Mouse (Mus musculus) embryonic stem cell, embryonic (primary cell): Measurements from ENCODE around the gene Klkb1.
"Not testable (repeated sequence)": the region's sequence is repeated elsewhere in the genome, so short reads cannot be mapped to it uniquely, and the experiment has no call there.

Experiments used
- CTCF ChIA-PET, 4 experiments: fragments of 300-600 bp in 2 of 4; fragments of 350-600 bp in 2 of 4; sonication (Branson Sonifier 250); formaldehyde crosslinking; loops; one replicate each; lab custom pipeline; 2022; ENCODE audit warnings: inconsistent platforms in 2 of 4; lab: Charles Lee
- POLR2A ChIA-PET, 4 experiments: fragments of 300-600 bp in 2 of 4; fragments of 350-600 bp in 2 of 4; sonication (Branson Sonifier 250); formaldehyde crosslinking; loops; one replicate each; lab custom pipeline; 2022; ENCODE audit warnings: antibody characterized with exemption in 4 of 4, inconsistent platforms in 1 of 4; lab: Charles Lee

Klkb1 gene

DNA sequence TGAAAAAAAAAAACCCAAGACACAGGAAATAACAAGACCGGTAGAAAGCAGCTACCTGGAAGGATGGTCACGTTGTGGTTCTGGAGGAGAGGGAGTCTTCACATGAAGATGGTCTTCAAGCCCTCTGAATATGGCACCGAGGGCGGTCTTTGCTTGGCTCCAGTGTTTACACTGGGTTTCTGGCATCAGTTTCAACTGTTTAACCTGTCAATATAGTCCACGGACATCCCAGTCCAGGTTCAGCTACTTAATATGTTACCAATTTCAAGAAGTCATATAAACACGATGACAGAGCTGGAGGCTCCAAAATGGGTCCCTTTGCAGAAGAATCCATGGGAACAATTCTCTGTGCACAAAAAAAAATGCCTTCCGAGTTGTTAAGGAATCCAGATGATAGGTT is at the start of gene Klkb1:
Gene Klkb1 (minus strand): TSS at position 173 of the 400 bp plus-strand sequence.
- ChIA-PET CTCF (no interaction called here), POLR2A (no interaction called here)

DNA sequence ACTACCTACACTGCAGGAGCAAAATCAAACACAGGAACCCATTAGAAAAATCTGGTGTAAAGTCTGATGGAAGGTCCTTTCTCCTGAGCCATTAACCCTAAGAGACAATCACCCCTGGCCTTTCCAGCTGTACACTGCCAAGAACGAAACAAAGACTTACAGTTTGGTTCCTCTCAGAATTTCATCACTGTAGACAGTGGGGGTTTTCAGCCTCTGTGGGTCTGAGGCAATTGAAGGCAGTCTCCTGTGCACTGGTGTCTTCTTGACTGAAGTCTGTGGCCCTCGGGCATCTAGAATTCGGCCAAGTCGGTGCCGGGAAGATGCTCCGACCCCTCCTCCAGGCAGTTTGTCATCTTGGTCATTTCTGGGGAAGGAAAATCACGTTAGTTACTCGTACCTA is 49.6 kb upstream of the Klkb1 start:
- ChIA-PET CTCF (interaction anchor here (0.6 to 2.0 kb wide), 33 partner anchors 8 to 665 kb away, joined by 3 to 15 read pairs (median 4); partner anchors contain the start of genes Cyp4v3 (in 4 of the 4), Ccdc110 (in 2 of the 4) and Fam149a (in 1 of the 4)), POLR2A (no interaction called here)

DNA sequence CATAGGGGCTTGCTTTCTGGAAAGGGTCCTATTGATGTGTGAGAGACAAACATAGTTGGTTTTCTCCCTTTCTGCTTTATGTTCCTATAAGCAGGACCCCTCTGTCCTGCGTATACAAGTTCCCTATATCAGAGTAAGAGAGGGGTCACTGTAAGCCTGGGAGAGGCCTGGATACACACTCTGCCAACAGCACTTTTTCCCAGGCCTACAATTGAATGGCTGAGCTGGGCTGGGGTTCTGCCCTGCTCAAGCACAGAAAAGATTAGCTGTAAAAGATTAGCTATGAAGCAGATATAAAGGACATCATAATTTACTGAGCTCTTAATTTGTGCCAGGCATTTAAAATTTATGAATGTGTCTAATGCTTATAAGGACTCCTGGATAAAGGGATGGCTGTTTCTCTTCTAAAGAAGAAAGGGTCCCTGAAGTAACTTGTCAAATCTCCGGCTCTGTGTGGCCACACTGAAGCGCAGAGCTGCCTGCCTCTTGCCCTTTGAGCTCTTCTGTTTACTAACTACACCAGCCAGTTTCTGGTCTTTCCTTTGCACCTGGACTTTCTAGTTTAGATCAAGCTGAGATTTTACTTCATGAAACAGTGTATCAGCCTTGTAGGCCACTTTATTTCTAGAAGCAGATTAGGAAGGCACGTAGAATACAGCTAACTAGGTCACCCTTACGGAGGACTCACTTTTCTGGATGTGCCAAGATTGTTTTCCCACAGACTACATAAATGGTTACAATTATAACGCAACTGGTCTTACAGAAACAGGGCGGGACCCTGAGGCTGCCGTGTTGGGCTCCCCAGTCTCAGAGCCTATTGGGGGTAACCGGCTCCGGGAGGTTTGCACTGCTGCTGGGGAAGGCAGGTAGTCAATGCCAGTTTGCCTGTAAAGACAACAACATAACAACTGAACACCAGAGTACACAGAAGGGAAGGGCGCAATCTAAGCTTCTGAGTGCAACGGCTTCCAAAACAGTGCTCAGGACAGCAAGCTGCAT is 47.3 kb upstream of the Klkb1 start:
- ChIA-PET POLR2A (interaction anchor here in 1 of 4 experiments (0.6 kb wide), 1 partner anchor 37 kb away, joined by 3 read pairs; no protein-coding TSS in a partner anchor), CTCF (no interaction called here)

DNA sequence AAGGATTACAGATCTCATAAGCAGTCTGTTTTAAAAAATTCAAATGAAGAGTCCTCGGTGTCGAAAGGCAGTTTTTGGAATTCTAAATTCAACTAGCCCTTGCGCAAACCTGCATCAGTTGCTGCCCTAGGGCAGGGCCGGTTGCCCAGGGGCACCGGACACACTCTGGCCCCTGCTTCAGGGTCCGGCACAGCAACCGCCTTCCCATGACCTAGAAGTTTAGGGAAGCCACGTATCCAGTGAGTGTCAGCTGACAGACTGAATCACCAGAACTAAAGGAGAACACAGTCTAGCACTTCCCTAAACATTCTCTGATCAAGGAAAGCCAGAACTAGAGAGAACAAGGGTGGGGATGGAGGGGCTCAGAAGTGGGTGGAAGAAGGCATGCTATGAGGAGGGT is 38.8 kb upstream of the Klkb1 start:
- POLR2A ChIA-PET, result no interaction called here
- CTCF ChIA-PET, result interaction anchor here (1.2 to 2.5 kb wide), 5 partner anchors 11 to 97 kb away, joined by 3 to 13 read pairs (median 8); no protein-coding TSS in a partner anchor

DNA sequence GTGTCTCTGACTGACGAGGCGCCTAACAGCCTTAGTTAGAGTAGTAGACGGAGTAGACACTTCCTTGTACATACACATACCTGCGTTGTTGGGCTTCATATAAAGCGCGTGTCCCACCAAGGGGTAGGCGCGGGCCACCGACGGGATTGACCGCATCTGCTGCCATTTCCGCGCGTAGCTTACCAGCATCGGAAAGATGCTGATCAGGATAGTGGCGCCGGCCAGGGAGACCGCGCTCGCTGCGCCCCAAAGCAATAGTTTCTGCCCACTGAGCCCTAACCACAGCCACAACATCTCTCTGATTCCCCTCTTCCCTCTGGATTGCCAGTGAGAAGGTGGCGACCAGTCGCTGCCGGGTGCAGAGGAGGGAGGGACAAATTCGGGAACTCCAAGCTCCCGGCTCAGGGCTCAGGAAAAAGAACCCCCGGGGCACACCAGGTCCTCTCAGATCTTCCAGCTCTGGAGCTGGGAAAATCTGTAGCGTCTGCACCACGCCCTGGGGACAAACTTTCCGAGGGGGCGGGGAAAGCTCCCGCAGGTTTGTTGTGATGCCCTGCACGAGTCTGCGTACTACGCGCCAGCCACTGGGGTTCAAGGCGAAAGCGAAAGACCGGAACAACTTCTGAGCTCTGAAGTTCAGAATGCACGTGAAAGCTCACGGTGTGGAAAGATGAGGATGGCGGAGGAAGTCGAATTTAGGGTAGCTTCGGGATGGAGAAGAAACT is 38.2 kb upstream of the Klkb1 start, which contains the start of gene Cyp4v3:
Gene Cyp4v3 (minus strand): TSS at position 532 of the 725 bp plus-strand sequence.
- CTCF ChIA-PET, result interaction anchor here (1.2 to 2.5 kb wide), 5 partner anchors 12 to 96 kb away, joined by 3 to 13 read pairs (median 8); no protein-coding TSS in a partner anchor
- POLR2A ChIA-PET, result no interaction called here

DNA sequence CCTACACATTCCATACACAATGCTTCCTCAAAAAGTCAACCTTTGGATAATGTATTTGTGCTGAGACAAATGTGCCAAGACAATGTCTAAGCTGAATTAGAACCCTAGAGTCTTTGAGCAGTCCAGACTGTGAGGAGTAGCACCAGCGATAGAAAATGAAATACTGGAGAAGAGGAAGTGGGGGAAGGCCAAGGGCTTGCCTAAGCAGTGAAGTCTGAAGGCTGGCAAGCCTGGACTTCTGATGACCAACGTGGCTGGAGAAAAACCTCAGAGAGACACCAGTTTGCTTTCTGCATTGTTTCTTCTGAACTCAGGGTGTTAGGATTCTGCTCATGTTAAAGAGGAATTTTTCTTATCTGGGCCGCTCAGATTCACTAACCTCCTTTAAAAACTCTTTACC is 36.2 kb upstream of the Klkb1 start:
- POLR2A ChIA-PET, result no interaction called here
- CTCF ChIA-PET, result no interaction called here

DNA sequence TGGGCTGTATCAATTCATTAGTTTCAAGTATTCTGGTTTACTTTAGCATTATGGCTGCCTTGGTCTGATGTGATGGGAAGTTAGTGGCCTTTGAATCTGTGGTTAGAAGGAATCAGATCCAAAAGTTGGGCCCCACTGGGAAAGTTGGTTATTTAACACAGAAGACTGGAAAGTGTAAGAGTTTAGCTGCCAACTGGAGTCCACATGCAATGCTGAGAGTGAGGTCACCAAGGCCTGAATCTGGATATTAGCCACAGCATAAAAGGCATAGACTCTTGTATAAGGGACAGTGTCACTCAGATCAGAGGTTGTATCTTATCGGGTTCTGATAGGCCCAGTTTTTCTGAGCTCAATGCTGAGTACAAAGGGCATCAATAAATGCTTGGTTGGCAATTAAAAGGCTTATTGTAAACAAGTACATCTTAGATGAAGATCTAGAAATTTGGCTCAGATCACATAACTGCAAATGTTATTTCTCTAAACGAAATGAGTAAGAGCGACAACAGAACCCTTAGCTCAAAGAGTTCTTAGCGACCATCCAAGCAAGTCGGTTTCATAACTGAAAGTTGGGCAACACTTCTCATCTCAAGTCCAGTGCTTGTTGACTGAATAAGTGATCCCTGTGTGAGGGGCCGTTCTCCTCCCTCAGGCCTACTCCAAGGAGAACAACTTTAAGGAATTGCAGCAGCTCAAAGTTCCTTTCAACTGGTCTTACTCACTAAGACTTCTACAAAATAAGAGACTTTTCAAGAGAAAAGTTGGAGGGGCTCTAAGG is 34.7 kb upstream of the Klkb1 start:
- CTCF ChIA-PET, result interaction anchor here in 1 of 4 experiments (1.2 kb wide), 1 partner anchor 16 kb away, joined by 3 read pairs; no protein-coding TSS in a partner anchor
- POLR2A ChIA-PET, result interaction anchor here in 1 of 4 experiments (0.6 kb wide), 1 partner anchor 1502 kb away, joined by 3 read pairs; no protein-coding TSS in a partner anchor

DNA sequence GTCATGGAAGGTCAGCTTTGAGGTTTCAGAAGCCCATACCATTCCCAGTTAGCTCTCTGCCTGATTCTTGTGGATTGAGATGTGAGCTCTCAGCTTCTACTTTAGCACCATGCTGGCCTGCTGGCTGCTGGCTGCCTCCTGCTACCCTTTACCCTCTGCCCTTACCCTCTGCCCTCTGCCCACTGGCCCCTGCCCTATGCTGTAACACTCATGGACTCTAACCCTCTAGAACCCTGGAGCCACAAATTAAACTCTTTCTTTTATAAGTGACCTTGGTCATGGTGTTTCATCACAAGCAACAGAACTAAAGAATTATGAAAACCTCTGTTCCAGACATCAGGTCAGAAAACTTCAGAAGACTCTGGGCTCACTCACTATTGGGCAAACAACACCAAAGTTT is 32.4 kb upstream of the Klkb1 start:
- POLR2A ChIA-PET, CTCF ChIA-PET: not testable (repeated sequence)

DNA sequence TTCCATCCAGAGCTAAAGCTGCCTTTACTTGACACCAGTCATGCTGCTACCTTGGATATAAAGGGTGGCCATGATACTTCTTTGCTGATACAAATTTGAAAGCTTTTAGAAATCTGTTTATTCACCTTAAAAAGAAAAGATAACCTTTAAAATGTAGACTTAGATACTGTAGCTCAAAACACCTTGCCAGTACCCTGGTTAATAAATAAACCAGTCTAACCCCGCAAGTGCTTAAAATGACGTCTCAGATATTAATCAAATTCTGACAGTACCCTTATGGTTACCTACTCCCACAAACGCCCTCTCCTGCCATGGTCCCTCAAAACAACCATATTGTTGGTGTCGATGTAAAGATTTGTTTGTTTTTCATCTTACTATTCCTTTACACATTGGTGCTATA is 29.5 kb upstream of the Klkb1 start:
- CTCF ChIA-PET, result no interaction called here
- POLR2A ChIA-PET, result no interaction called here

DNA sequence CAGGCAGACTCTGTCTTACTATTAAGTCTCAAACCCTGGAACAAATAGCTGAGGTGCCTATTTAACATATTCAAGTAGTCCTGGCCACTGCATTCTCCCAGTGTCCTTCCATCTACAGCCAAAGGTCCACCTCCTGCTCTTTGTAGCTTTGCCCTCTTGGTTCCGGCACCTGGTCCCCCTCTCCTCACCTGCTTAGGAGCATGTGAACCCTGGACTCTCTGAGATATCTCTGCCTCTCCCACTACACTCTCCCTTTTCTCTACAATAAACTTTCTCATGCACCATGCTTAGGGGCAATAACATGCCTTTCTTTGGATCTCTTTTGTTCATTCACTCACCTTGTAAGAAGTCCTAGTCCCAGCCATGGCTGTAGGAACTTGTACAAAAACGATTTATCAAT is 26.7 kb upstream of the Klkb1 start:
- CTCF ChIA-PET, result no interaction called here

DNA sequence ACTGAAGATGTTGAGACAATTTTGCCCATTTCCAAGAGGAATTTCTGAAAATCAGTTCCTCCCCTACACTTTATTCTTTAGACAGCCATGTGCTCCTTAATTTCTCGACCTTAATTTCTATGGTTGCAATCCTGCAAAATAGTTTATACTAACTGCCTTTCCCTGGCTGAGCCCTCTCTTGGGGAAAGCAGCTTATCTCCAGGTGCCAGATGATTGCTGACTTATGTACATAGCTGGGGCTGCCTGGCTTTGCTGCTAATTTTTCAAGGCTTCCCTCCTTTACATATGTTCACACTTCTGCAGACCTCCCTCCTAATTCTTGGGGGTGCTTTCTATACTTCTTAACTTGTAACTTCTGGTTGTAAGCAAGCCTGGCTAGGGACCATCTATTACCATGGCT is 26.3 kb upstream of the Klkb1 start:
- ChIA-PET CTCF (no interaction called here), POLR2A (no interaction called here)

More for the DNA sequence above, 26.7 kb upstream of the Klkb1 start:
- POLR2A ChIA-PET, result no interaction called here

DNA sequence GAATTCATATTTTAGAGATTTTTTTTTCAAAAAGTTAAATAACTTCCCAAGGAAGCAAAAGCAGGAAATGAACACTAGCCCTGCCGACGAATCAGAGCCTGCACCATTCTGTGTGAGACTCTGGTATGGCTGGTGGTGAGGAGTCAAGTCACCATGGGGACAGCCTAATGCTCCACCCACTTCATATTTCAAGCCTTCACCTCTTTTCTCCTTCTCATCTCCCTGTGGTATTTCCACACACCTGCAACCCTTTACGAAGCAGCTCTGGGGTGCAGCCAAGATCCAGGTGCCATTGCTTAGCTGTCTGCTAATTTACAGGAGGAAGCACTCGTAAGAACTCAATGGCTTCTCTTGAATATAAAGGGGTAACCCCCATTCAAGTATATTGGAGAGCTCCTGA is 16.3 kb upstream of the Klkb1 start:
- CTCF ChIA-PET, result no interaction called here
- POLR2A ChIA-PET, result no interaction called here

DNA sequence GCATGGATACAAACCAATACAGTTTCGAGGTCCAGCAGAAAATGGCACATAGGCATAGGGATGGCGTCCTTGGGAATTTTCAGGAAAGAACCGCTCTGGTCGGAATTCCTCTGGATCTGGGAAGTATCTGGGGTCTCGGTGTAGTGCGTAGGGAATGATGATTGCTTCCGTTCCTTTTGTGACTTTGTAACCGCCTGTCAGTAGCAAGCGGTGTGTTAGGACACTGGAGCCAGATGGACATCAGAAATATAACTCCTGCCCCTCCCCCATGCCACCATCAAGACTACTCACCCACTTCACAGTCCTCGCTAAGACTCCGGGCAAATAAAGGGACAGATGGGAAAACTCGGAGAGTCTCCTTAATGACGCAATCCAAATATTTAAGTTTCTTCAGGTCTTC is 13.7 kb upstream of the Klkb1 start, which contains the start of gene Gm45753:
Gene Gm45753 (minus strand): TSS at position 101 of the 400 bp plus-strand sequence.
- ChIA-PET POLR2A (interaction anchor here in 1 of 4 experiments (0.6 kb wide), 1 partner anchor 645 kb away, joined by 3 read pairs; no protein-coding TSS in a partner anchor), CTCF (interaction anchor here in 1 of 4 experiments (0.5 kb wide), 1 partner anchor 150 kb away, joined by 3 read pairs; no protein-coding TSS in a partner anchor)

DNA sequence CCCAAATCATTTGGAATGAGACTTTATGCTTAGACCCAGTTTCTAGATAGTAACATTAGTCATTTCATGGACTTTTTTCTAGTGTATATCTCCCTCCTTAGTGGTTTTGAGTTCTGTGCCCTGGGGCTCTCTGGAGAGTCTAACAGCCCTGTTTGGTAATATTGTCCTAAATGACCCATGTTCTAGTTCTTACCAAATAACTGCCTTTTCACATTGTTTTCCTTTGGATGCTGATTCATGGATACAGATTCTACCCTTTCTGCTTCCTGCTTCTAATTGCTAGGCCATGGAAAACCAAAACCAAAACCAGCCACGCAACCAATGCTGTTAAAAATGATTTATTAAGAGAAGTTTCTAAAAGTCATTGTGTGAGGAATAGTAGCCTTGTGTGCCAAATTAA is 10.8 kb upstream of the Klkb1 start:
- POLR2A ChIA-PET, result no interaction called here
- CTCF ChIA-PET, result no interaction called here

DNA sequence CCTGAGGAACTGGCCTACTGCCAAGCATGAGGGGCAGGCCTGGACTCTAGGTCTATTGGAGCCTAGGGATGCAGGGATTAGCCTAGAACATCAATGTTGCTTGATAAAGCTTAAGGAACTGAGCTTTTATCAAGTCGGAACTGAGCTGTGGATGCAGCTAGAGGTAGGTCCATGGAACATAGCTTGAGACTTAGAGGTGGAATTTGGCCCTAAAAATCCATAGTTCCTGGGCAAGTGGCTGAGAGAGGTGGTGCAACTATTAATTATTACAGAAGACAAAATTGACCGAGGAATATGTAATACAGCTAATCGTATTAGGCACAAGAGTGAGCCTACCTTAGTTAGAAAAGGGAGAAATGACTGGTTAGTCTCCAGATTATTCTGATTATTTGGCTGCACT is 9.7 kb upstream of the Klkb1 start:
- CTCF ChIA-PET, result no interaction called here

DNA sequence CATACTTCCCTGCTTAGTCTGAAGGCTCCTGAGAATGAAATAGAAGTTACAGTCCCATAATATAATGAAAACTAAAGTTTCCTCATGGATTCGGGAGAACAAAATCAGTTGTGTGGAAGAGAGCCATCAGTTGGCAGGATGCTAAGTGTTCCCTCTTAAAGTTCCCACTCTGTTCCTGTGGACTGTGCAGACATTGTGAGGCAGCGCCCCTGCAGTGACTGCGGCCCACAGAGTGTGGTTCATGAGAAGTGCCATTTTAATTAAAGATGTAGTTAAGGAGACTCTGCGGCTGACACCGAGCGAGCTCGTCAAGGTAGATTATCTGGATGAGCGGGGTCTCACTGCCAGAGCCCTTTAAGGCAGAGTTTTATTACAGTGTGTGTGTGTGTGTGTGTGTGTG is 7.7 kb upstream of the Klkb1 start:
- ChIA-PET CTCF (no interaction called here), POLR2A (interaction anchor here in 1 of 4 experiments (0.7 kb wide), 2 partner anchors 13 to 285 kb away, joined by 3 read pairs; no protein-coding TSS in a partner anchor)

More for the DNA sequence above, 9.7 kb upstream of the Klkb1 start:
- POLR2A ChIA-PET, result interaction anchor here in 1 of 4 experiments (0.6 kb wide), 1 partner anchor 38 kb away, joined by 3 read pairs; no protein-coding TSS in a partner anchor

DNA sequence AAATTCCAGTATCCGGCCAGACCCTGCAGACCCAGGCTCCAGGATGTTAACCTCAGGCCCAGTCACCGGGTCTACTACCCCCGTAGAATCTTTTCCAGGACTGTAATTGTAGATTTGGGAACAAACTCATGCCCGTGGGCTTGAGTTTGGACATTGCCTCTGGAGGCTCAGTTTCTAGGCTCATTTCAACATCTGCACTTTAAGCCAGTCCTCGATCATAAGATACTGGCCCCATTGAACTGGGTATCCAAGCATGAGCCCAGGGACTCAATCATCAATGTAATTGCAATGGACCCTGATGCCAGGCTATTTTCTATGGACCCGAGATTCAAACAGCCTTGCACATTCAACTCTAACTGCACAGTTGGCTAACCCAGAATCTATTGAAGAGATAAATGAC is 617 bp upstream of the Klkb1 start:
- POLR2A ChIA-PET, result no interaction called here

DNA sequence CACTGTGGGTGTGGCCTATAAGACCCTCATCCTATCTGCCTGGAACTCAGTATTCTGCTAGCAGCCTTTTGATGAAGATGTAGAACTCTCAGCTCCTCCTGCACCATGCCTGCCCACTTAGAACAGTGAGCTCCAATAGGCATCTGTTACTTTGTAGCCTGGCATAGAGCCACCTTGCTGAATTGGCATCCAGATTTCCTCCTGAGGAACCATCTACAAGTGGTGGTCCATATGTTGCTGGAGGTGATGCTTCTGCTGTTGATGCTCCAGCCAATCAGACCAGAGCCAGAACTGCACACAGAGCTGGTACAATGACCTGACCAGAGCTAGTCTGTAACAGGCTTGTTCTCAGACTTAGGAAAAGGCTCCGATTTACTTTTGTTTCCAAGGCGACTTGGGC is 2.9 kb downstream of the Klkb1 start:
- CTCF ChIA-PET, result interaction anchor here in 1 of 4 experiments (1.1 kb wide), 1 partner anchor 53 kb away, joined by 3 read pairs; no protein-coding TSS in a partner anchor
- POLR2A ChIA-PET, result no interaction called here

More for the DNA sequence above, 617 bp upstream of the Klkb1 start:
- CTCF ChIA-PET, result no interaction called here
